Comparison of ENCODE assay signal across 16 mouse cellular contexts in genomic region chr5:142209911-142210310, GRCm38 (mm10).
DNase-seq lines count a peak whose midpoint lies in the region; ATAC-seq and TF ChIP-seq lines count a peak whose summit lies in the region.
"Had no signal": no experiment of that assay in that cellular context is flagged by ENCODE, and none has a peak within 500 bp of the region (broad histone marks: within the 10 kb centered on the region; RNA-seq: fewer than 3 reads in every experiment).

No protein-coding gene starts in this region.

- H3K9ac ChIP-seq in midbrain, embryonic 11.5 days (ENCODE audit: low read length) = no peak overlapping the region
- H3K9ac ChIP-seq in midbrain, embryonic 14.5 days (replicated peaks; ENCODE audit: low read length) = no peak overlapping the region
- H3K9ac ChIP-seq: embryonic facial prominence, embryonic 12.5 days; forebrain, embryonic 13.5 days; limb, embryonic 15.5 days had no signal

- H3K9me3 ChIP-seq in midbrain, embryonic 11.5 days (ENCODE audit: control insufficient read depth, low read length) = no peaks in the 10 kb centered on the region
- no peaks in the 10 kb centered on the region for H3K9me3 ChIP-seq in midbrain, embryonic 14.5 days (ENCODE audit: control insufficient read depth, low read length)
- H3K9me3 ChIP-seq: embryonic facial prominence, embryonic 12.5 days; forebrain, embryonic 13.5 days; limb, embryonic 15.5 days had no signal

- H3K27ac ChIP-seq in cerebellum, adult 2 months (ENCODE audit: insufficient read depth, low read length) = no peak overlapping the region
- H3K27ac ChIP-seq in midbrain, embryonic 11.5 days (ENCODE audit: low read depth, low read length) = no peak overlapping the region
- H3K27ac ChIP-seq in midbrain, embryonic 14.5 days (replicated peaks; ENCODE audit: low read depth, low read length) = no peak overlapping the region
- H3K27ac ChIP-seq: embryonic facial prominence, embryonic 12.5 days; forebrain, embryonic 13.5 days; limb, embryonic 15.5 days had no signal

- DNase-seq in cerebellum, adult 9-10 months = peak; percentile 5
- no peak for DNase-seq in cerebellum, adult 2 months
- peak; percentile 9 for DNase-seq in kidney, adult 9 months
- no peak for DNase-seq in kidney, adult 8-10 months
- peak; percentile 78 for DNase-seq in midbrain, embryonic 11.5 days (ENCODE audit: low spot score, missing footprints)
- DNase-seq in midbrain, embryonic 14.5 days = no peak
- DNase-seq in thymus, postnatal 14 days = peak; percentile 38
- no peak for DNase-seq in testis, postnatal 10 days (ENCODE audit: low spot score)
- DNase-seq: B cell, adult 2 months; cerebellum, adult 18-20 months; layer of hippocampus, postnatal 36 days; right cerebral cortex, postnatal 4 days had no signal

- ATAC-seq in midbrain, embryonic 11.5 days (ENCODE audit: low FRiP score) = no peak
- ATAC-seq in midbrain, embryonic 14.5 days (ENCODE audit: low FRiP score, low TSS enrichment) = no peak
- ATAC-seq: forebrain, embryonic 13.5 days; inflammation-experienced regulatory T-cells, adult 6 months had no signal

- TF ChIP-seq POLR2A in cerebellum, adult 2 months (IDR thresholded peaks at IDR 0.05; ENCODE audit: borderline replicate concordance, insufficient read depth, low read length) = no peak

- no peaks in the 10 kb centered on the region for H3K4me1 ChIP-seq in cerebellum, adult 2 months (ENCODE audit: control insufficient read depth, insufficient read depth, low read length)
- no peaks in the 10 kb centered on the region for H3K4me1 ChIP-seq in midbrain, embryonic 11.5 days (ENCODE audit: control insufficient read depth, insufficient read depth, low read length)
- H3K4me1 ChIP-seq in midbrain, embryonic 14.5 days (ENCODE audit: control insufficient read depth, insufficient read depth, low read length) = no peaks in the 10 kb centered on the region
- H3K4me1 ChIP-seq: forebrain, embryonic 13.5 days had no signal

- no peaks in the 10 kb centered on the region for H3K27me3 ChIP-seq in cerebellum, adult 2 months (ENCODE audit: control insufficient read depth, insufficient read depth, low read length)
- H3K27me3 ChIP-seq in midbrain, embryonic 11.5 days (ENCODE audit: control insufficient read depth, insufficient read depth, low read length) = no peaks in the 10 kb centered on the region
- no peaks in the 10 kb centered on the region for H3K27me3 ChIP-seq in midbrain, embryonic 14.5 days (ENCODE audit: control insufficient read depth, insufficient read depth, low read length)
- H3K27me3 ChIP-seq: embryonic facial prominence, embryonic 12.5 days; forebrain, embryonic 13.5 days; limb, embryonic 15.5 days had no signal

- no peak overlapping the region for H3K4me2 ChIP-seq in midbrain, embryonic 11.5 days
- no peak overlapping the region for H3K4me2 ChIP-seq in midbrain, embryonic 14.5 days (ENCODE audit: low read length)
- H3K4me2 ChIP-seq: embryonic facial prominence, embryonic 12.5 days; forebrain, embryonic 13.5 days; limb, embryonic 15.5 days had no signal

- H3K36me3 ChIP-seq in midbrain, embryonic 11.5 days (ENCODE audit: control insufficient read depth, insufficient read depth, low read length) = no peaks in the 10 kb centered on the region
- no peaks in the 10 kb centered on the region for H3K36me3 ChIP-seq in midbrain, embryonic 14.5 days (ENCODE audit: control insufficient read depth, insufficient read depth, low read length)
- H3K36me3 ChIP-seq: embryonic facial prominence, embryonic 12.5 days; limb, embryonic 15.5 days had no signal

- H3K4me3 ChIP-seq in cerebellum, adult 2 months (replicated peaks; ENCODE audit: insufficient read depth, low read depth, low read length) = no peak overlapping the region
- H3K4me3 ChIP-seq in midbrain, embryonic 11.5 days (ENCODE audit: low read depth, low read length) = no peak overlapping the region
- no peak overlapping the region for H3K4me3 ChIP-seq in midbrain, embryonic 14.5 days (replicated peaks; ENCODE audit: low read depth, low read length)
- H3K4me3 ChIP-seq: embryonic facial prominence, embryonic 12.5 days; forebrain, embryonic 13.5 days; limb, embryonic 15.5 days had no signal

- TF ChIP-seq CTCF in cerebellum, adult 2 months (IDR thresholded peaks at IDR 0.05; ENCODE audit: borderline replicate concordance, insufficient read depth, low read depth, low read length) = no peak

Comparison
In these comparisons a context has a peak if more than half of its experiments do, and no peak if none do; other contexts are left out.
1. DNase-seq: peak in cerebellum, adult 9-10 months (single experiment), kidney, adult 9 months (single experiment), midbrain, embryonic 11.5 days (single experiment) and thymus, postnatal 14 days (single experiment); none in cerebellum, adult 2 months (0 of 2), kidney, adult 8-10 months (0 of 2), midbrain, embryonic 14.5 days (single experiment) and testis, postnatal 10 days (single experiment).